Mouse (Mus musculus): Measurements from ENCODE around the gene Kif11. TPM values are rescaled to one million over a fixed set of nuclear protein-coding genes. Genes with fewer than 3 reads are reported as not detected.
A peak's percentile ranks its signal among the peaks of the same experiment; 100 is the strongest.

Gene Kif11
- polyA plus RNA-seq (2015; fragmentation: Nextera tagmentation; extraction: Ambion mirVana), result 69.0 and 73.4 TPM in 2 replicates

GRCm38 (mm10) chr19:37375755-37376615 lies at the start of gene Kif11:
Gene Kif11, plus strand, starts transcription at chr19:37376403.
- Histone ChIP-seq H3K4me3 (peak within 1 kb of the TSS; percentile 77), H3K27ac (peak within 1 kb of the TSS; percentile 97), H3K4me1 (peaks cover 18% of the 10 kb centered on the region), H3K9me3 (no peaks in the 10 kb centered on the region), H3K36me3 (no peaks in the 10 kb centered on the region), H3K9ac (peak within 1 kb of the TSS; percentile 72), H3K27me3 (no peaks in the 10 kb centered on the region), H3K4me2 (peak within 1 kb of the TSS; percentile 70)
- under 1% methylated on average over 73 of the region's 73 CpGs for whole genome bisulfite sequencing
- ATAC-seq (ENCODE audit: borderline replicate concordance, extremely low read depth, low FRiP score, low TSS enrichment), result peak; percentile 98

GRCm38 (mm10) chr19:37327216-37327615 lies 49.0 kb upstream of the Kif11 start:
- H3K27ac ChIP-seq, result no peak overlapping the region
- no peaks in the 10 kb centered on the region for H3K9me3 ChIP-seq
- H3K4me2 ChIP-seq, result no peak overlapping the region
- no peaks in the 10 kb centered on the region for H3K4me1 ChIP-seq
- H3K27me3 ChIP-seq, result no peaks in the 10 kb centered on the region
- no peak overlapping the region for H3K9ac ChIP-seq
- H3K36me3 ChIP-seq, result no peaks in the 10 kb centered on the region; the same call in 1 of the 2 replicates
- no peak for ATAC-seq (ENCODE audit: borderline replicate concordance, extremely low read depth, low FRiP score, low TSS enrichment)
- H3K4me3 ChIP-seq, result no peak overlapping the region
- WGBS, result 77% methylated on average over 5 of the region's 5 CpGs

GRCm38 (mm10) chr19:37332726-37333125 lies 43.5 kb upstream of the Kif11 start:
- WGBS, result 67% methylated on average over 4 of the region's 4 CpGs
- H3K27me3 ChIP-seq, result no peaks in the 10 kb centered on the region
- no peak overlapping the region for H3K4me2 ChIP-seq
- no peak overlapping the region for H3K4me3 ChIP-seq
- no peak overlapping the region for H3K27ac ChIP-seq
- no peaks in the 10 kb centered on the region; the same call in 1 of the 2 replicates for H3K36me3 ChIP-seq
- no peak overlapping the region for H3K9ac ChIP-seq
- H3K4me1 ChIP-seq, result no peaks in the 10 kb centered on the region
- ATAC-seq (ENCODE audit: borderline replicate concordance, extremely low read depth, low FRiP score, low TSS enrichment), result no peak
- no peaks in the 10 kb centered on the region for H3K9me3 ChIP-seq

- Histone ChIP-seq H3K9ac (no peak overlapping the region), H3K27ac (no peak overlapping the region), H3K4me1 (no peaks in the 10 kb centered on the region), H3K36me3 (no peaks in the 10 kb centered on the region; the same call in 1 of the 2 replicates), H3K27me3 (no peaks in the 10 kb centered on the region), H3K9me3 (no peaks in the 10 kb centered on the region), H3K4me2 (no peak overlapping the region), H3K4me3 (no peak overlapping the region)
- no peak for ATAC-seq (ENCODE audit: borderline replicate concordance, extremely low read depth, low FRiP score, low TSS enrichment)
- 83% methylated on average over 5 of the region's 5 CpGs for WGBS
Observed at GRCm38 (mm10) chr19:37333357-37333756, 42.8 kb upstream of the Kif11 start.

GRCm38 (mm10) chr19:37335392-37335791 lies 40.8 kb upstream of the Kif11 start:
- H3K36me3 ChIP-seq, result no peaks in the 10 kb centered on the region
- no peaks in the 10 kb centered on the region for H3K4me1 ChIP-seq
- ATAC-seq (ENCODE audit: borderline replicate concordance, extremely low read depth, low FRiP score, low TSS enrichment), result no peak
- no peaks in the 10 kb centered on the region for H3K9me3 ChIP-seq
- no peak overlapping the region for H3K27ac ChIP-seq
- H3K4me3 ChIP-seq, result no peak overlapping the region
- H3K4me2 ChIP-seq, result no peak overlapping the region
- H3K9ac ChIP-seq, result no peak overlapping the region
- 56% methylated on average over 1 of the region's 1 CpGs for WGBS
- no peaks in the 10 kb centered on the region for H3K27me3 ChIP-seq

GRCm38 (mm10) chr19:37337752-37338151 lies 38.5 kb upstream of the Kif11 start, which contains the start of gene Ide:
Gene Ide, minus strand, starts transcription at chr19:37337852.
- 64% methylated on average over 4 of the region's 4 CpGs for WGBS
- no peaks in the 10 kb centered on the region for H3K4me1 ChIP-seq
- no peak within 1 kb of the TSS for H3K27ac ChIP-seq
- no peak within 1 kb of the TSS for H3K9ac ChIP-seq
- H3K36me3 ChIP-seq, result no peaks in the 10 kb centered on the region
- no peaks in the 10 kb centered on the region for H3K9me3 ChIP-seq
- H3K4me2 ChIP-seq, result no peak within 1 kb of the TSS
- H3K4me3 ChIP-seq, result no peak within 1 kb of the TSS
- no peak for ATAC-seq (ENCODE audit: borderline replicate concordance, extremely low read depth, low FRiP score, low TSS enrichment)
- no peaks in the 10 kb centered on the region for H3K27me3 ChIP-seq

- Histone ChIP-seq H3K27ac (no peak overlapping the region), H3K4me1 (no peaks in the 10 kb centered on the region), H3K4me3 (no peak overlapping the region), H3K9me3 (no peaks in the 10 kb centered on the region), H3K36me3 (no peaks in the 10 kb centered on the region), H3K4me2 (no peak overlapping the region), H3K9ac (no peak overlapping the region), H3K27me3 (no peaks in the 10 kb centered on the region)
- 68% methylated on average over 5 of the region's 5 CpGs for WGBS
- no peak for ATAC-seq (ENCODE audit: borderline replicate concordance, extremely low read depth, low FRiP score, low TSS enrichment)
Observed at GRCm38 (mm10) chr19:37340495-37340894, 35.7 kb upstream of the Kif11 start.

GRCm38 (mm10) chr19:37340931-37341330 lies 35.3 kb upstream of the Kif11 start:
- H3K27me3 ChIP-seq, result no peaks in the 10 kb centered on the region
- H3K4me1 ChIP-seq, result no peaks in the 10 kb centered on the region
- H3K4me2 ChIP-seq, result no peak overlapping the region
- ATAC-seq (ENCODE audit: borderline replicate concordance, extremely low read depth, low FRiP score, low TSS enrichment), result no peak
- WGBS, result 73% methylated on average over 5 of the region's 5 CpGs
- H3K27ac ChIP-seq, result no peak overlapping the region
- H3K4me3 ChIP-seq, result no peak overlapping the region
- H3K9me3 ChIP-seq, result no peaks in the 10 kb centered on the region
- no peaks in the 10 kb centered on the region for H3K36me3 ChIP-seq
- no peak overlapping the region for H3K9ac ChIP-seq

GRCm38 (mm10) chr19:37343899-37344298 lies 32.3 kb upstream of the Kif11 start:
- no peak overlapping the region for H3K4me2 ChIP-seq
- H3K36me3 ChIP-seq, result no peaks in the 10 kb centered on the region
- H3K9ac ChIP-seq, result no peak overlapping the region
- no peaks in the 10 kb centered on the region for H3K4me1 ChIP-seq
- H3K9me3 ChIP-seq, result no peaks in the 10 kb centered on the region
- 77% methylated on average over 5 of the region's 5 CpGs for WGBS
- H3K27ac ChIP-seq, result no peak overlapping the region
- H3K4me3 ChIP-seq, result no peak overlapping the region
- H3K27me3 ChIP-seq, result no peaks in the 10 kb centered on the region
- no peak for ATAC-seq (ENCODE audit: borderline replicate concordance, extremely low read depth, low FRiP score, low TSS enrichment)

GRCm38 (mm10) chr19:37346258-37346657 lies 29.9 kb upstream of the Kif11 start:
- no peaks in the 10 kb centered on the region for H3K36me3 ChIP-seq
- ATAC-seq (ENCODE audit: borderline replicate concordance, extremely low read depth, low FRiP score, low TSS enrichment), result no peak
- no peaks in the 10 kb centered on the region for H3K4me1 ChIP-seq
- no peak overlapping the region for H3K4me2 ChIP-seq
- no peaks in the 10 kb centered on the region for H3K9me3 ChIP-seq
- WGBS, result 59% methylated on average over 3 of the region's 3 CpGs
- no peak overlapping the region for H3K9ac ChIP-seq
- H3K27me3 ChIP-seq, result no peaks in the 10 kb centered on the region
- H3K4me3 ChIP-seq, result no peak overlapping the region
- H3K27ac ChIP-seq, result no peak overlapping the region

GRCm38 (mm10) chr19:37348331-37348730 lies 27.9 kb upstream of the Kif11 start:
- H3K4me3 ChIP-seq, result no peak overlapping the region
- H3K4me2 ChIP-seq, result no peak overlapping the region
- no peak overlapping the region for H3K27ac ChIP-seq
- ATAC-seq (ENCODE audit: borderline replicate concordance, extremely low read depth, low FRiP score, low TSS enrichment), result no peak
- H3K36me3 ChIP-seq, result no peaks in the 10 kb centered on the region
- no peaks in the 10 kb centered on the region for H3K27me3 ChIP-seq
- no peaks in the 10 kb centered on the region for H3K4me1 ChIP-seq
- H3K9me3 ChIP-seq, result 0 out of 2 replicates have a peak, but pooled peaks cover 3% of the 10 kb centered on the region
- H3K9ac ChIP-seq, result no peak overlapping the region
- 83% methylated on average over 10 of the region's 10 CpGs for WGBS

- 0 out of 2 replicates have a peak, but pooled peaks cover 3% of the 10 kb centered on the region for H3K9me3 ChIP-seq
- no peak overlapping the region for H3K27ac ChIP-seq
- no peaks in the 10 kb centered on the region for H3K27me3 ChIP-seq
- no peak overlapping the region for H3K4me3 ChIP-seq
- ATAC-seq (ENCODE audit: borderline replicate concordance, extremely low read depth, low FRiP score, low TSS enrichment), result no peak
- no peak overlapping the region for H3K9ac ChIP-seq
- H3K4me2 ChIP-seq, result no peak overlapping the region
- no peaks in the 10 kb centered on the region for H3K36me3 ChIP-seq
- H3K4me1 ChIP-seq, result no peaks in the 10 kb centered on the region
Observed at GRCm38 (mm10) chr19:37348952-37349351, 27.3 kb upstream of the Kif11 start.

All from lung, embryonic 15.5 days (tissue).